Mouse (Mus musculus) neural tube, embryonic 11.5 days (tissue): ENCODE measurements around the gene Hnrnpab. TPM values are rescaled to one million over a fixed set of nuclear protein-coding genes. Genes with fewer than 3 reads are reported as not detected.

Experiments
- ATAC-seq: fragments of 200-750 bp; cut with Nextera tagmentation; 2 replicates; pipeline ENCODE4 v1.8.0; 2017; ENCODE audit warnings: moderate number of reproducible peaks, mild to moderate bottlenecking, moderate TSS enrichment, moderate library complexity; ENCODE audit not compliant: insufficient read depth, low FRiP score, low TSS enrichment
- DNase-seq: peaks from one replicate; pipeline ENCODE4 v3.0.0-alpha.2; 2015; ENCODE audit warnings: low spot score
- H3K27ac ChIP-seq: fragments of 300-500 bp; sonication (generic); 2 replicates; pipeline ENCODE4 v1.5.1; 2014; ENCODE audit warnings: low read depth, mild to moderate bottlenecking, low read length
- H3K27me3 ChIP-seq: fragments of 300-500 bp; sonication (generic); 2 replicates; pipeline ENCODE4 v1.6.1; 2014; ENCODE audit warnings: mild to moderate bottlenecking, low read length, mixed read lengths; ENCODE audit not compliant: control insufficient read depth, insufficient read depth
- H3K36me3 ChIP-seq: fragments of 300-500 bp; sonication (generic); 2 replicates; pipeline ENCODE4 v1.6.1; 2014; ENCODE audit warnings: mild to moderate bottlenecking, low read length, moderate library complexity, mixed read lengths; ENCODE audit not compliant: control insufficient read depth, insufficient read depth
- H3K4me1 ChIP-seq: fragments of 300-500 bp; sonication (generic); 2 replicates; pipeline ENCODE4 v1.6.1; 2014; ENCODE audit warnings: low read length, mixed read lengths; ENCODE audit not compliant: control insufficient read depth, insufficient read depth
- H3K4me2 ChIP-seq: fragments of 300-500 bp; sonication (generic); 2 replicates; pipeline ENCODE4 v1.6.1; 2014; ENCODE audit warnings: low read depth, mild to moderate bottlenecking, moderate library complexity
- H3K4me3 ChIP-seq: fragments of 300-500 bp; sonication (generic); 2 replicates; pipeline ENCODE4 v1.5.1; 2014; ENCODE audit warnings: low read depth, low read length
- H3K9ac ChIP-seq: fragments of 300-500 bp; sonication (generic); 2 replicates; pipeline ENCODE4 v1.6.1; 2014; ENCODE audit warnings: mild to moderate bottlenecking, low read length
- H3K9me3 ChIP-seq: fragments of 300-500 bp; sonication (generic); 2 replicates; pipeline ENCODE4 v1.6.1; 2016; ENCODE audit warnings: low read length; ENCODE audit not compliant: control insufficient read depth
- WGBS: fragments of 180-500 bp; shearing (Covaris S2); extraction: QIAGEN DNeasy Blood & Tissue Kit; methylation state at CpG from one replicate; pipeline ENCODE4 v1.1.7; 2014; 5-methylcytosine and 5-hydroxymethylcytosine counted together
- polyA plus RNA-seq: library from polyadenylated mRNA; unstranded; fragments of >200 nt; fragmentation: Nextera tagmentation; extraction: Ambion mirVana; gene quantifications from 2 replicates; pipeline ENCODE4 v1.2.1, GENCODE M21; 2014

The Hnrnpab gene
- polyA plus RNA-seq, 1 experiment from 2014 or later = 764 TPM

- Histone ChIP-seq H3K27ac (peak overlapping the region; percentile 20; the same call in 1 of the 2 replicates), H3K36me3 (peaks cover 4% of the 10 kb centered on the region; the same call in 1 of the 2 replicates), H3K27me3 (peaks cover 9% of the 10 kb centered on the region; the same call in 1 of the 2 replicates)
These were observed 41.9 kb upstream of the Hnrnpab start for GRCm38 (mm10) chr11:51648566-51648965.

GRCm38 (mm10) chr11:51646751-51647667 is 40.4 kb upstream of the Hnrnpab start:
- DNase-seq = no peak
- peaks cover 19% of the 10 kb centered on the region for H3K4me1 ChIP-seq
- peak overlapping the region; percentile 10; the same call in 1 of the 2 replicates for H3K9ac ChIP-seq
- H3K4me3 ChIP-seq = no peak overlapping the region
- H3K27me3 ChIP-seq = peaks cover 9% of the 10 kb centered on the region; the same call in 1 of the 2 replicates
- no peak for ATAC-seq
- H3K4me2 ChIP-seq = no peak overlapping the region
- peak overlapping the region; percentile 34; the same call in 1 of the 2 replicates for H3K27ac ChIP-seq
- no peaks in the 10 kb centered on the region for H3K9me3 ChIP-seq
- peaks cover 4% of the 10 kb centered on the region; the same call in 1 of the 2 replicates for H3K36me3 ChIP-seq
- 62% methylated on average over 15 of the region's 15 CpGs for WGBS

More at GRCm38 (mm10) chr11:51648566-51648965, 41.9 kb upstream of the Hnrnpab start:
- DNase-seq = peak; percentile 76
- ATAC-seq = peak; percentile 66; the same call in 1 of the 2 replicates
- Histone ChIP-seq H3K4me3 (no peak overlapping the region; the same call in 1 of the 2 replicates), H3K9me3 (no peaks in the 10 kb centered on the region), H3K9ac (no peak overlapping the region), H3K4me1 (peaks cover 19% of the 10 kb centered on the region), H3K4me2 (peak overlapping the region; percentile 95)
- 8% methylated on average over 3 of the region's 3 CpGs for WGBS

DNA sequence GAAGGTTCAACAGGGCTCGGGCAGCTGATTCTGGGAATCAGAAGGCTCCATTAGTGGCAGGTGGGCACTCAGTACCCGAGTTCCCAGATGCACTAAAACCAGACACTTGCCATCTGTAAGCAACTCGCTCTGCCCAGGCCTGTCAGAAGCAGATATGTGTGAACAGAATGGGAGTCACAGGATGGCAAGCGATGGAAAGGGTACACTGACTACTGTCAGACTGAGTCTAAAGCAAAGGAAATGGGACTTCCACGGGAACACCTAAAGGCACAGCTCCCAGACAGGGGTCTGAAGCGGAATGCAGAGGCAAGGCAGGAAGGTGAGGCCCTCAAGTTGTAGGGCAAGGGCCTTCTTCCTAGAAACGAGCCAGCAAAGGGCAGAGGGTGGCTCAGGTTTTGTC is 39.6 kb upstream of the Hnrnpab start:
- H3K36me3 ChIP-seq = peaks cover 4% of the 10 kb centered on the region; the same call in 1 of the 2 replicates
- H3K27ac ChIP-seq = no peak overlapping the region
- ATAC-seq (no peak), DNase-seq (no peak)
- peaks cover 19% of the 10 kb centered on the region for H3K4me1 ChIP-seq
- no peak overlapping the region for H3K9ac ChIP-seq
- 84% methylated on average over 7 of the region's 7 CpGs for WGBS
- no peak overlapping the region for H3K4me3 ChIP-seq
- H3K4me2 ChIP-seq = no peak overlapping the region
- H3K27me3 ChIP-seq = peaks cover 9% of the 10 kb centered on the region; the same call in 1 of the 2 replicates
- no peaks in the 10 kb centered on the region for H3K9me3 ChIP-seq

GRCm38 (mm10) chr11:51645293-51645692 is 38.6 kb upstream of the Hnrnpab start:
- ATAC-seq = no peak

GRCm38 (mm10) chr11:51644217-51644616 is 37.6 kb upstream of the Hnrnpab start:
- H3K9me3 ChIP-seq = no peaks in the 10 kb centered on the region
- no peak overlapping the region for H3K27ac ChIP-seq
- 78% methylated on average over 16 of the region's 16 CpGs for WGBS
- H3K9ac ChIP-seq = no peak overlapping the region
- no peak for DNase-seq
- H3K4me2 ChIP-seq = no peak overlapping the region
- H3K4me3 ChIP-seq = no peak overlapping the region
- peaks cover 4% of the 10 kb centered on the region; the same call in 1 of the 2 replicates for H3K36me3 ChIP-seq
- H3K4me1 ChIP-seq = peaks cover 13% of the 10 kb centered on the region
- ATAC-seq = no peak
- H3K27me3 ChIP-seq = no peaks in the 10 kb centered on the region

More at GRCm38 (mm10) chr11:51645293-51645692, 38.6 kb upstream of the Hnrnpab start:
- Histone ChIP-seq H3K9me3 (no peaks in the 10 kb centered on the region), H3K4me2 (no peak overlapping the region), H3K27me3 (peaks cover 9% of the 10 kb centered on the region; the same call in 1 of the 2 replicates), H3K4me3 (no peak overlapping the region), H3K36me3 (peaks cover 4% of the 10 kb centered on the region; the same call in 1 of the 2 replicates), H3K27ac (no peak overlapping the region), H3K4me1 (peaks cover 17% of the 10 kb centered on the region), H3K9ac (no peak overlapping the region)
- no peak for DNase-seq
- 90% methylated on average over 13 of the region's 13 CpGs for WGBS

DNA sequence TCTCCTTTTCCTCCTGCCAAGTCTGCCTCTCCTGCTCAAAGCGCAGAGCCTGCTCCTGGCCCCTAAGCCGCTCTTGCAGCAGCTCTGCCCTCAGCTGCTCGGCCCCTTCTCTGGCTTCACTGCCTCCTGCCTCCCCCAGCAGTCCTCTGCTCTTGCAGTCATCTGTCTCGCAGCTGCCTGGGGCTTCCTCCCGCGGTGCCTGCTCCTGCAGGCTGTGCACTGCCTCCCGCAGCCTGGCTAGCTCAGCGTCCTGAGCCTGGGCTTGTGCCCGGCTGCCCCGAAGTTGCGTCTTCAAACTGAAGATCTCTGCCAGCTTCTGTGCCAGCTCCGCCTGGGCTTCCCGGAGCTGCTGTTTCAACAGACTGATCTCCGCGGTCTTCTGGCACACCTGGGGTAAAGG is 37.1 kb upstream of the Hnrnpab start:
- peaks cover 4% of the 10 kb centered on the region; the same call in 1 of the 2 replicates for H3K36me3 ChIP-seq
- ATAC-seq = no peak

DNA sequence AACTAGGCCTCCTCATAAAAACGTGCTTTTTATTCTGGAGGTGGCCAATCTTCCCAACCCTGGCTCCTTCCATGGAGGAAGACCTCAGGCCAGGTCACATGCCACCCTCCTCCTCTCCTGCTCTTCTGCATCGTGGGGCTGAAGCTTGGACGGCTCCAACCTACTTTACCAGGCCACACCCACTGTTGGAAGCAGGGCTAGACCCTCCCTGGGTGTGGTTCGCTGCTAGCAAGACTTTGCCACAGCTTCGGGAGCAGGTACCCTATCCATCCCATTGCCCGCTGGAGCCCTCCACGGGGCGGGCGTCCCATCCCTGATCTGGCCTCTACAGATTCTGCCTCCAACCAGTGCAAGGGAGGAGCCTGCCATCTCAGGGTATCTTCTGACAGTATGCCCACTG is 36.6 kb upstream of the Hnrnpab start:
- H3K27me3 ChIP-seq = no peaks in the 10 kb centered on the region
- WGBS = 84% methylated on average over 9 of the region's 9 CpGs
- peaks cover 4% of the 10 kb centered on the region; the same call in 1 of the 2 replicates for H3K36me3 ChIP-seq
- no peak overlapping the region for H3K4me3 ChIP-seq
- H3K9ac ChIP-seq = no peak overlapping the region
- H3K4me2 ChIP-seq = no peak overlapping the region
- no peak for DNase-seq
- no peak overlapping the region for H3K27ac ChIP-seq
- no peaks in the 10 kb centered on the region for H3K9me3 ChIP-seq
- H3K4me1 ChIP-seq = peaks cover 3% of the 10 kb centered on the region
- ATAC-seq = no peak

More for the DNA sequence above, 37.1 kb upstream of the Hnrnpab start:
- no peak overlapping the region for H3K4me3 ChIP-seq
- H3K9ac ChIP-seq = no peak overlapping the region
- no peaks in the 10 kb centered on the region for H3K9me3 ChIP-seq
- H3K27me3 ChIP-seq = no peaks in the 10 kb centered on the region
- DNase-seq = no peak
- WGBS = 62% methylated on average over 15 of the region's 15 CpGs
- no peak overlapping the region for H3K27ac ChIP-seq
- H3K4me1 ChIP-seq = peaks cover 8% of the 10 kb centered on the region
- H3K4me2 ChIP-seq = no peak overlapping the region

GRCm38 (mm10) chr11:51640748-51641147 is 34.1 kb upstream of the Hnrnpab start:
- H3K27me3 ChIP-seq = no peaks in the 10 kb centered on the region
- H3K9ac ChIP-seq = no peak overlapping the region
- H3K4me1 ChIP-seq = no peaks in the 10 kb centered on the region
- no peak overlapping the region for H3K4me3 ChIP-seq
- no peak for ATAC-seq
- DNase-seq = no peak
- no peak overlapping the region for H3K27ac ChIP-seq
- H3K36me3 ChIP-seq = peaks cover 4% of the 10 kb centered on the region; the same call in 1 of the 2 replicates
- no peaks in the 10 kb centered on the region for H3K9me3 ChIP-seq
- no peak overlapping the region for H3K4me2 ChIP-seq
- 89% methylated on average over 7 of the region's 7 CpGs for WGBS
